Mouse (Mus musculus) spleen, adult 2 months (tissue): ENCODE results near the gene Wdr78.

Experiments
- CTCF ChIP-seq: fragments of 200-500 bp; IDR thresholded peaks from 2 replicates; pipeline ENCODE4 v1.5.1; 2011; ENCODE audit warnings: mild to moderate bottlenecking, inconsistent platforms; ENCODE audit not compliant: insufficient read depth, insufficient read length, insufficient replicate concordance; ENCODE audit errors: extremely low read depth
- POLR2A ChIP-seq: fragments of 200-500 bp; IDR thresholded peaks from 2 replicates; pipeline ENCODE4 v1.6.1; 2011; ENCODE audit warnings: low read depth, low read length, inconsistent platforms

DNA sequence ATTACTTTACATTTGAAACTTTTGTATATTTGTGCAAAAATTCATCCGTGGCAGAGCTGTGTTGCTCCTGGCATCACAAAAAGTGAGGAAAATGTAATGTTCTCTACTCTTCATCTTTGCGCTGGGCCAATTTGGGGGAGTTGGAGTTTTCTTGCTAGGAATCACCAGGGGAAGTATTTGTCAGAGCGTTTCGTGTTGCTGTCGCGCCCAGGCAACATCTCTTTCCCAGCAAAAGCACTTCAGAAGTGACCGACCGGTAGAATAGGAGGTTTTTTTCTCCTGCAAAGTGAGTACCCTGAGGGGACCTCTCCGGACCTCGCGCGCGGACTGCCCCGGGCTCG, 4.5 kb upstream of the Wdr78 start:
- no peak for TF ChIP-seq POLR2A
- TF ChIP-seq CTCF = no peak
